Mouse (Mus musculus) forebrain, embryonic 16.5 days (tissue): Measurements from ENCODE around the gene Chst11. TPM values are rescaled to one million over a fixed set of nuclear protein-coding genes. Genes with fewer than 3 reads are reported as not detected.

Source experiments
- ATAC-seq: fragments of 200-750 bp; cut with Nextera tagmentation; 2 replicates; pipeline ENCODE4 v1.8.0; 2017; ENCODE audit warnings: mild to moderate bottlenecking, moderate library complexity
- H3K27ac ChIP-seq: fragments of 300-500 bp; sonication (generic); 2 replicates; pipeline ENCODE4 v1.5.1; 2014; ENCODE audit warnings: low read length, control low read depth
- H3K27me3 ChIP-seq: fragments of 300-500 bp; sonication (generic); replicated peaks from 2 replicates; pipeline ENCODE4 v1.6.1; 2014; ENCODE audit warnings: low read length; ENCODE audit not compliant: control insufficient read depth, insufficient read depth
- H3K36me3 ChIP-seq: fragments of 300-500 bp; sonication (generic); 2 replicates; pipeline ENCODE4 v1.6.1; 2014; ENCODE audit not compliant: control insufficient read depth, insufficient read depth
- H3K4me1 ChIP-seq: fragments of 300-500 bp; sonication (generic); replicated peaks from 2 replicates; pipeline ENCODE4 v1.6.1; 2014; ENCODE audit warnings: low read length; ENCODE audit not compliant: control insufficient read depth, insufficient read depth
- H3K4me2 ChIP-seq: fragments of 300-500 bp; sonication (generic); 2 replicates; pipeline ENCODE4 v1.6.1; 2014; ENCODE audit warnings: mild to moderate bottlenecking, low read length, control low read depth
- H3K4me3 ChIP-seq: fragments of 300-500 bp; sonication (generic); replicated peaks from 2 replicates; pipeline ENCODE4 v1.5.1; 2014; ENCODE audit warnings: mild to moderate bottlenecking, low read length, control low read depth
- H3K9ac ChIP-seq: fragments of 300-500 bp; sonication (generic); replicated peaks from 2 replicates; pipeline ENCODE4 v1.6.1; 2014; ENCODE audit warnings: low read depth, low read length, control low read depth
- H3K9me3 ChIP-seq: fragments of 300-500 bp; sonication (generic); 2 replicates; pipeline ENCODE4 v1.6.1; 2016; ENCODE audit warnings: low read length; ENCODE audit not compliant: control insufficient read depth
- WGBS: fragments of 180-500 bp; shearing (Covaris S2); extraction: QIAGEN DNeasy Blood & Tissue Kit; methylation state at CpG from one replicate; pipeline ENCODE4 v1.1.7; 2014; 5-methylcytosine and 5-hydroxymethylcytosine counted together
- polyA plus RNA-seq: library from polyadenylated mRNA; unstranded; fragments of >200 nt; fragmentation: Nextera tagmentation; extraction: Ambion mirVana; gene quantifications from 2 replicates; pipeline ENCODE4 v1.2.1, GENCODE M21; 2015

Chst11 gene
- polyA plus RNA-seq, 1 experiment from 2014 or later, result 3.4 TPM

- Histone ChIP-seq H3K27me3 (no peaks in the 10 kb centered on the region), H3K36me3 (no peaks in the 10 kb centered on the region), H3K4me2 (no peak overlapping the region), H3K9me3 (no peaks in the 10 kb centered on the region), H3K4me1 (peaks cover 18% of the 10 kb centered on the region), H3K4me3 (no peak overlapping the region), H3K27ac (no peak overlapping the region), H3K9ac (no peak overlapping the region)
- 63% methylated on average over 7 of the region's 7 CpGs for WGBS
- no peak for ATAC-seq
These were observed 71.0 kb downstream of the Chst11 start for GRCm38 (mm10) chr10:83056291-83056690.

GRCm38 (mm10) chr10:83056866-83057265 lies 71.6 kb downstream of the Chst11 start:
- no peak for ATAC-seq

DNA sequence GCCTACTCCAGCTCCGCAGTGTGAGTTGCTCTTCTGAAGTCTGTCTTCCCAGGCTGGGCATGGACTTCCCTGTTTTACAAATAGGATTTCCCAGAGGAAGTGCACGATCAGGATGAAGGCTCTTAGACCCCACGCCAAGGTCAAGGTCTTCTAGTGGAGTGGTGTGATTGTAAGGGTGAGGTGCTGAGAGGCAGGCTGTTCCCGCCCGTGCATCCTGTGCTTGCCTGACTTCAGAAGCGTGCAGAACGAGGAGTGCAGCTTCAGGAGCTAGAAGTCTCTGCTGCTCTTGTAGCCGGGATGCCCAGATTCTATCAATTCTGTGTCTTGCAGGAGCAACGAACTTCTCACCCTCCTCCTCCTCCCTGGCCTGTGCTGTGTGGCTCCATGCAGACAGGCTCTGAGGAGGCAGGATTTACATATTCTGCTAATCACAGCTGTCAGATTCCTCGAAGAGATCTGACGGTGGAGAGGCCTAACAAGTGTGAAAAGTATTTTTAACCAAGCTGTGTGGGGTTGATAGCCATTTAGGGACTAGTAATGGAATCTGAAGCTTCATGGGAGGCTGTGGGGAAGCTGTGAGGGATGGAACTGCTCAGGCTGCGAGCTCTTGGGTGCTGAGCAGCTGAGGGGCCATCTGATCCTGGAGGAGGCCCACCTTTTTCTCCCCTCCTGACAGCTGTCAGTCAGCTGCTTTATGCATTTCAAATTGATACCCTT lies 74.9 kb downstream of the Chst11 start:
- ATAC-seq, result no peak
- H3K4me2 ChIP-seq, result no peak overlapping the region
- H3K9ac ChIP-seq, result no peak overlapping the region
- no peak overlapping the region for H3K4me3 ChIP-seq
- H3K4me1 ChIP-seq, result peaks cover 34% of the 10 kb centered on the region
- 51% methylated on average over 12 of the region's 12 CpGs for WGBS
- no peaks in the 10 kb centered on the region for H3K27me3 ChIP-seq
- no peaks in the 10 kb centered on the region for H3K9me3 ChIP-seq
- no peaks in the 10 kb centered on the region for H3K36me3 ChIP-seq
- peak overlapping the region; percentile 4; the same call in 1 of the 2 replicates for H3K27ac ChIP-seq

More at GRCm38 (mm10) chr10:83056866-83057265, 71.6 kb downstream of the Chst11 start:
- no peak overlapping the region for H3K4me3 ChIP-seq
- no peak overlapping the region for H3K4me2 ChIP-seq
- no peaks in the 10 kb centered on the region for H3K9me3 ChIP-seq
- peaks cover 19% of the 10 kb centered on the region for H3K4me1 ChIP-seq
- 82% methylated on average over 4 of the region's 4 CpGs for WGBS
- no peak overlapping the region for H3K27ac ChIP-seq
- H3K36me3 ChIP-seq, result no peaks in the 10 kb centered on the region
- no peaks in the 10 kb centered on the region for H3K27me3 ChIP-seq
- no peak overlapping the region for H3K9ac ChIP-seq

GRCm38 (mm10) chr10:83062315-83062714 lies 77.0 kb downstream of the Chst11 start:
- H3K4me1 ChIP-seq, result peaks cover 39% of the 10 kb centered on the region
- no peaks in the 10 kb centered on the region for H3K27me3 ChIP-seq
- WGBS, result 48% methylated on average over 9 of the region's 9 CpGs
- no peak overlapping the region for H3K9ac ChIP-seq
- no peaks in the 10 kb centered on the region for H3K9me3 ChIP-seq
- H3K4me3 ChIP-seq, result no peak overlapping the region
- no peak overlapping the region for H3K27ac ChIP-seq
- ATAC-seq, result peak; percentile 66
- no peak overlapping the region for H3K4me2 ChIP-seq
- no peaks in the 10 kb centered on the region for H3K36me3 ChIP-seq

- Histone ChIP-seq H3K4me1 (peaks cover 33% of the 10 kb centered on the region), H3K27ac (no peak overlapping the region), H3K27me3 (no peaks in the 10 kb centered on the region), H3K36me3 (no peaks in the 10 kb centered on the region), H3K9ac (no peak overlapping the region), H3K9me3 (no peaks in the 10 kb centered on the region), H3K4me2 (no peak overlapping the region), H3K4me3 (no peak overlapping the region)
- WGBS, result 53% methylated on average over 5 of the region's 5 CpGs
- ATAC-seq, result peak; percentile 39; the same call in 1 of the 2 replicates
These were observed 79.5 kb downstream of the Chst11 start for GRCm38 (mm10) chr10:83064796-83065195.

DNA sequence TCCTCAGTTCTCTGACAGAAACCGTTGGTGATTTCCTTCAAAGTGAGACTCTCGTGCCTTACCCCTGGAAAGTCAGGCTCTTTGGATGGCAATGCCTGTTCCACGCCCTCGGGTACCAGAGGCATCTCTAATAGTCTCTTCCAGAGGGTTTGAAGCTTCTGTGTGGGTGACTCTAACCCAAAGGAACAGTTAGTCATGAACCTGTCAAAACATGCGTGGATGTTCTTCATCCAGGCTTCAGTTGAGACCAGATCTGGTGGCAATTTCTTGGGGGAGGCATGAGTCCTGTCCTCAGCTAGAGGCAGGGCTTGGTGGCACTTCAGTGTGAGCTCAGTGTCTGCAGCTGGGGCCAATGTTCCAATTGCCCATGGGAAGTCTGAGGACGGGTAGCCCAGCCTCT lies 80.9 kb downstream of the Chst11 start:
- Histone ChIP-seq H3K9me3 (no peaks in the 10 kb centered on the region), H3K27me3 (no peaks in the 10 kb centered on the region), H3K36me3 (no peaks in the 10 kb centered on the region), H3K27ac (no peak overlapping the region), H3K4me3 (no peak overlapping the region), H3K4me2 (no peak overlapping the region), H3K9ac (no peak overlapping the region), H3K4me1 (peaks cover 21% of the 10 kb centered on the region)
- 86% methylated on average over 6 of the region's 6 CpGs for WGBS
- no peak for ATAC-seq

DNA sequence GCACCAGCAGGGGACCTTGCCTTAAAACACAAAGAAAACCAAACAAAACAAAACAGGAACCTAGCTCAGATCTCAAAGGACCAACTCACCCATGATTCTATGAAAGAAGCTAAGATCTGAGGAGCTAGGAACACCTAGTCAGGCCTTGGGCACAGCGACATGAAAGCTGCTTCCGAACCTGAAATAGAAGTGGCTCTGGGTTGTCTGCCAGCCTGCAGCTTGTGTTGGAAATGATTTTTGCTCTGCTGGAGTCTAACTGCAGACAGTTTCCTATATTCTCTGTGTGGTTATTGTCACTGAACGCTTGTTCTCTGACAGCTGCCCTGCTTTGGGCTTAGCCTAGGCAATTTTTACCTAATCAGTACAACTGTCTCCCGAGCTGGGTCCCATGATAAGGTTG lies 82.0 kb downstream of the Chst11 start:
- H3K9ac ChIP-seq, result no peak overlapping the region
- no peak overlapping the region for H3K27ac ChIP-seq
- no peaks in the 10 kb centered on the region for H3K36me3 ChIP-seq
- H3K27me3 ChIP-seq, result no peaks in the 10 kb centered on the region
- ATAC-seq, result no peak
- 57% methylated on average over 4 of the region's 4 CpGs for WGBS
- no peak overlapping the region for H3K4me3 ChIP-seq
- no peak overlapping the region for H3K4me2 ChIP-seq
- no peaks in the 10 kb centered on the region for H3K9me3 ChIP-seq
- H3K4me1 ChIP-seq, result peaks cover 16% of the 10 kb centered on the region

DNA sequence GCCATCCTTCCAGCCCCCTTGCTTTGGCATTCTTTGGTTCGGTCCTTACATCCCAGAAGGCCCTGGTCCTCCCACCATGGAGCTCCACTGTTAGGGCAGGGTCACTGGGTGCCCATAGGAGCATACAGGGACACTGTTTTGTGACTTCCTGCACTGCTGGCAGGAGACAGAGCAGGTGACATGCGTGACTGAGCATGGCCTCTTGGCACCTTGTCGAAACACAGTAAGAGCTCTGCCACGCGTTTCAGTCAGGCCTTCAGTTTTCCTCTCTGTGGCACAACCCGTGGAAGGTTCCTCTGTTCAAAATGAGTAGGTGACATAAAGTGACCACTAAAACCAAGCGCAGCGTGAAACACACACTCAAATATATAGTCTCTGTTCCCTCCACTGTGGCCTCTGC lies 83.2 kb downstream of the Chst11 start:
- ATAC-seq, result no peak
- no peak overlapping the region for H3K4me2 ChIP-seq
- peaks cover 12% of the 10 kb centered on the region for H3K4me1 ChIP-seq
- WGBS, result 88% methylated on average over 8 of the region's 8 CpGs
- H3K36me3 ChIP-seq, result no peaks in the 10 kb centered on the region
- no peaks in the 10 kb centered on the region for H3K27me3 ChIP-seq
- H3K27ac ChIP-seq, result no peak overlapping the region
- no peak overlapping the region for H3K9ac ChIP-seq
- H3K4me3 ChIP-seq, result no peak overlapping the region
- no peaks in the 10 kb centered on the region for H3K9me3 ChIP-seq

- Histone ChIP-seq H3K27me3 (no peaks in the 10 kb centered on the region), H3K27ac (no peak overlapping the region), H3K4me3 (no peak overlapping the region), H3K9me3 (no peaks in the 10 kb centered on the region), H3K36me3 (no peaks in the 10 kb centered on the region), H3K9ac (no peak overlapping the region), H3K4me1 (peaks cover 9% of the 10 kb centered on the region), H3K4me2 (no peak overlapping the region)
- no peak for ATAC-seq
- 15% methylated on average over 5 of the region's 5 CpGs for WGBS
These were observed 84.5 kb downstream of the Chst11 start for GRCm38 (mm10) chr10:83069791-83070190.
